ENCODE assay signal across 8 mouse cellular contexts in genomic region chr10:3366870-3367431, GRCm38 (mm10). TPM values are rescaled to one million over a fixed set of nuclear protein-coding genes. Genes with fewer than 3 reads are reported as not detected.
DNase-seq lines count a peak whose midpoint lies in the region; ATAC-seq and TF ChIP-seq lines count a peak whose summit lies in the region.

No protein-coding gene starts in this region.

- H3K4me2 ChIP-seq in neural tube, embryonic 11.5 days (ENCODE audit: low read depth) = peak overlapping the region; percentile 92
- peak overlapping the region; percentile 93 for H3K4me2 ChIP-seq in intestine, embryonic 16.5 days (ENCODE audit: low read depth, low read length)
- H3K4me2 ChIP-seq in liver, embryonic 14.5 days (ENCODE audit: low read depth) = peak overlapping the region; percentile 58

- peak; percentile 61 for ATAC-seq in neural tube, embryonic 11.5 days (ENCODE audit: insufficient read depth, low FRiP score, low TSS enrichment)
- ATAC-seq in intestine, embryonic 16.5 days = peak; percentile 55; the same call in 1 of the 2 replicates
- ATAC-seq in liver, embryonic 14.5 days (ENCODE audit: insufficient read depth) = no peak

- H3K27me3 ChIP-seq in neural tube, embryonic 11.5 days (ENCODE audit: control insufficient read depth, insufficient read depth, low read length) = no peaks in the 10 kb centered on the region
- peaks cover 10% of the 10 kb centered on the region for H3K27me3 ChIP-seq in intestine, embryonic 16.5 days (replicated peaks; ENCODE audit: control insufficient read depth, insufficient read depth, low read length)
- peaks cover 17% of the 10 kb centered on the region for H3K27me3 ChIP-seq in liver, embryonic 14.5 days (ENCODE audit: control insufficient read depth, insufficient read depth, low read length)

- H3K27ac ChIP-seq in neural tube, embryonic 11.5 days (ENCODE audit: low read depth, low read length) = no peak overlapping the region
- H3K27ac ChIP-seq in intestine, embryonic 16.5 days (ENCODE audit: low read length) = no peak overlapping the region
- H3K27ac ChIP-seq in liver, embryonic 14.5 days = no peak overlapping the region

- no peak for DNase-seq in neural tube, embryonic 11.5 days (ENCODE audit: low spot score)
- no peak for DNase-seq in neural tube, embryonic 10.5 days (ENCODE audit: extremely low spot score, low spot score)
- DNase-seq in cerebellum, postnatal 25 days = peak; percentile 61 to 64
- peak; percentile 19 for DNase-seq in gastrocnemius, postnatal 14 days
- no peak for DNase-seq in liver, embryonic 14.5 days (ENCODE audit: low read depth in 3 of 3, low spot score in 3 of 3)
- DNase-seq in right cerebral cortex, adult 18-20 months = peak; percentile 34
- no peak for DNase-seq in spleen, adult 18-20 months

- peak overlapping the region; percentile 62 for H3K4me3 ChIP-seq in neural tube, embryonic 11.5 days (ENCODE audit: low read depth, low read length)
- peak overlapping the region; percentile 67 for H3K4me3 ChIP-seq in intestine, embryonic 16.5 days (ENCODE audit: low read length)
- H3K4me3 ChIP-seq in liver, embryonic 14.5 days (ENCODE audit: insufficient read depth in 1 of 2, low read depth in 2 of 2, low read length in 2 of 2) = peak overlapping the region; percentile 0 to 44; a peak in 2 of 4 replicates

- WGBS in neural tube, embryonic 11.5 days = under 1% methylated on average over 25 of the region's 26 CpGs
- WGBS in intestine, embryonic 16.5 days = under 1% methylated on average over 26 of the region's 26 CpGs
- 1% methylated on average over 26 of the region's 26 CpGs for WGBS in liver, embryonic 14.5 days (ENCODE audit: insufficient replicate concordance)

- intact Hi-C loops in gastrocnemius, postnatal 14 days (cut with DNase I; ENCODE audit: low total_unique reads) = loop anchor here (10.0 kb wide), 1 partner anchor 48 kb away; no protein-coding TSS in a partner anchor

- no peak for TF ChIP-seq CTCF in liver, embryonic 14.5 days (IDR thresholded peaks at IDR 0.05; ENCODE audit: low read depth)

- no peaks in the 10 kb centered on the region for H3K9me3 ChIP-seq in neural tube, embryonic 11.5 days (ENCODE audit: control insufficient read depth, low read length)
- H3K9me3 ChIP-seq in intestine, embryonic 16.5 days (ENCODE audit: control insufficient read depth, low read length) = no peaks in the 10 kb centered on the region
- H3K9me3 ChIP-seq in liver, embryonic 14.5 days (ENCODE audit: control insufficient read depth, low read length) = no peaks in the 10 kb centered on the region

- no peaks in the 10 kb centered on the region for H3K36me3 ChIP-seq in neural tube, embryonic 11.5 days (ENCODE audit: control insufficient read depth, insufficient read depth, low read length)
- H3K36me3 ChIP-seq in intestine, embryonic 16.5 days (ENCODE audit: control insufficient read depth, insufficient read depth, low read length) = no peaks in the 10 kb centered on the region
- no peaks in the 10 kb centered on the region for H3K36me3 ChIP-seq in liver, embryonic 14.5 days (replicated peaks; ENCODE audit: control insufficient read depth, insufficient read depth, low read depth)

- TF ChIP-seq EP300 in liver, embryonic 14.5 days (IDR thresholded peaks at IDR 0.05; ENCODE audit: low read depth) = no peak

- H3K9ac ChIP-seq in neural tube, embryonic 11.5 days (ENCODE audit: low read length) = peak overlapping the region; percentile 63
- H3K9ac ChIP-seq in intestine, embryonic 16.5 days (ENCODE audit: low read depth, low read length) = peak overlapping the region; percentile 62
- H3K9ac ChIP-seq in liver, embryonic 14.5 days (replicated peaks) = no peak overlapping the region

- H3K4me1 ChIP-seq in neural tube, embryonic 11.5 days (ENCODE audit: control insufficient read depth, insufficient read depth, low read length) = peaks cover 5% of the 10 kb centered on the region; the same call in 1 of the 2 replicates
- peaks cover 6% of the 10 kb centered on the region for H3K4me1 ChIP-seq in intestine, embryonic 16.5 days (ENCODE audit: control insufficient read depth, insufficient read depth, low read length)
- no peaks in the 10 kb centered on the region for H3K4me1 ChIP-seq in liver, embryonic 14.5 days (replicated peaks; ENCODE audit: control insufficient read depth in 2 of 2, insufficient read depth in 2 of 2, low read length in 1 of 2)

RNA-seq across cellular contexts. Expression of gene Ppp1r14c, which starts 1.1 kb away (rescaled TPM):
- 17.0 and 17.3 TPM in 2 replicates for polyA plus RNA-seq in neural tube, embryonic 11.5 days (2014; fragmentation: Nextera tagmentation; extraction: Ambion mirVana)
- total RNA-seq in gastrocnemius, postnatal 14 days (2021) = 10 to 100 TPM; 85.3 to 93.1 TPM
- 1.7 and 2.0 TPM in 2 replicates for polyA plus RNA-seq in intestine, embryonic 16.5 days (2015; fragmentation: Nextera tagmentation; extraction: Ambion mirVana)
- 0.05 TPM in 1 of 2 replicates, not detected in the other for polyA plus RNA-seq in liver, embryonic 14.5 days (2012; rRNA removed)
- 0.08 TPM in 1 of 2 replicates, not detected in the other for polyA plus RNA-seq in liver, embryonic 14.5 days (2014; fragmentation: Nextera tagmentation; extraction: Ambion mirVana)

Comparison
In these comparisons a context has a peak if more than half of its experiments do, and no peak if none do; other contexts are left out.
1. DNase-seq: peak in cerebellum, postnatal 25 days (2 of 2), gastrocnemius, postnatal 14 days (single experiment) and right cerebral cortex, adult 18-20 months (single experiment); none in neural tube, embryonic 11.5 days (single experiment), neural tube, embryonic 10.5 days (single experiment), liver, embryonic 14.5 days (0 of 3) and spleen, adult 18-20 months (0 of 2).
2. Peak in every context shown above with its lines, with median percentiles within 50 percentile points of each other: H3K4me2 ChIP-seq and H3K4me3 ChIP-seq.